Mouse (Mus musculus): ENCODE measurements around the gene Atf7.

DNA sequence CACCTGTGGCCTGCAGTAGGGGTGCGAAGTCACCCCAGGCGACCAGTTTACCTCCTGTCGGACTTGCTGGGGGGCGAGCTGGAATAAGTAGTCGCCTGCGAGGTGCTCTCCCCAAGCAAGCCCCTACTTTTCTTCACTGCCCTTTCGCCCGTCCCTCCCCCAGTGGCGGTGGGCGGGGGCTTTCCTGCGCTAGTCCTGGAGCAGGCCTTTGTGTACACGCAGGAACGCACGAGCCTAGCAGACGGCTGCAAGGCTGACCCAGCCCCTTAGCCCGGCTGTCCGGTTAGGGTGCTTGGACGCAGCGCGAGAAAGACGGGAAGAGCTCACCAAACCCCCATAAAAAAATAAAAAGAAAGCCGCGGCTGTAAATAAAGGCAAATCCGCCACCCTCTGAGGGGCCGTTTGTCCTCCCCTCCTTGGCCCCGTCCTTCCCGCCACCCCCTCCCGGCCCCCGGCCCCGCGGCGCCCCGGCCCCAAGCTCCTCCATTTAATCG, 46.5 kb upstream of the Atf7 start:
- TF ChIP-seq POLR2A (IDR thresholded peaks at IDR 0.05; ENCODE audit: low read depth, low read length), result no peak
- TF ChIP-seq CTCF (IDR thresholded peaks at IDR 0.05; ENCODE audit: extremely low read depth, insufficient read depth, insufficient read length, insufficient replicate concordance), result no peak
